Mouse (Mus musculus) C2C12 (cell line): ENCODE data around the gene Rbm8a. TPM values are rescaled to one million over a fixed set of nuclear protein-coding genes. Genes with fewer than 3 reads are reported as not detected.
A peak's percentile ranks its signal among the peaks of the same experiment; 100 is the strongest.

Source experiments
- H3K27me3 ChIP-seq: one replicate; pipeline ENCODE4 v1.6.1; 2011; ENCODE audit not compliant: control insufficient read depth, insufficient read depth, insufficient read length
- H3K36me3 ChIP-seq: one replicate; pipeline ENCODE4 v1.6.1; 2011; ENCODE audit not compliant: control insufficient read depth, insufficient read depth
- H3K4me3 ChIP-seq: one replicate; pipeline ENCODE4 v1.5.1; 2011; ENCODE audit warnings: mild to moderate bottlenecking, control low read depth; ENCODE audit not compliant: poor library complexity, insufficient read depth, severe bottlenecking
- H3K79me2 ChIP-seq: one replicate; pipeline ENCODE4 v1.6.1; 2011; ENCODE audit not compliant: control insufficient read depth, insufficient read depth
- H3K79me3 ChIP-seq: one replicate; pipeline ENCODE4 v1.6.1; 2011; ENCODE audit warnings: low read depth, control low read depth
- H3ac ChIP-seq: one replicate; pipeline ENCODE3; 2011; ENCODE audit warnings: low read depth; ENCODE audit not compliant: control insufficient read depth, insufficient read length
- CEBPB ChIP-seq: IDR thresholded peaks from one replicate; pipeline ENCODE4 v1.6.1; 2011; ENCODE audit warnings: low read depth, mild to moderate bottlenecking, control low read depth, moderate library complexity
- CTCF ChIP-seq: IDR thresholded peaks from one replicate; pipeline ENCODE4 v1.5.1; 2011; ENCODE audit not compliant: control insufficient read depth, insufficient read depth, insufficient read length
- FOSL1 ChIP-seq: IDR thresholded peaks from one replicate; pipeline ENCODE4 v1.8.0; 2011; ENCODE audit warnings: mild to moderate bottlenecking, low read length; ENCODE audit not compliant: poor library complexity, insufficient read depth, severe bottlenecking
- MAX ChIP-seq: IDR thresholded peaks from one replicate; pipeline ENCODE4 v1.6.1; 2011; ENCODE audit warnings: mild to moderate bottlenecking, control low read depth
- MYOD1 ChIP-seq: IDR thresholded peaks from one replicate; pipeline ENCODE4 v1.6.1; 2011; ENCODE audit warnings: low read depth; ENCODE audit not compliant: control insufficient read depth, insufficient read length
- MYOG ChIP-seq: IDR thresholded peaks from one replicate; pipeline ENCODE4 v1.6.1; 2011; ENCODE audit not compliant: control insufficient read depth, insufficient read length; ENCODE audit errors: extremely low read depth
- USF1 ChIP-seq: IDR thresholded peaks from one replicate; pipeline ENCODE4 v1.6.1; 2011; ENCODE audit warnings: low read depth, mild to moderate bottlenecking, control low read depth, moderate library complexity
- polyA plus RNA-seq: library from polyadenylated mRNA; unstranded; fragments of >200 nt; fragmentation: generic; extraction: Trizol; gene quantifications from one replicate; pipeline ENCODE4 v1.2.1, GENCODE M21; 2012; ENCODE audit warnings: missing spikeins

The Rbm8a gene
- polyA plus RNA-seq, 1 experiment = 80.3 TPM

- Histone ChIP-seq H3K36me3 (peaks cover 40% of the 10 kb centered on the region), H3K79me3 (peaks cover 18% of the 10 kb centered on the region)
- TF ChIP-seq CEBPB (no peak), MYOD1 (no peak), MYOG (no peak), USF1 (no peak), FOSL1 (no peak), MAX (no peak), CTCF (no peak)
Observed at GRCm38 (mm10) chr3:96636448-96636847, 6.7 kb downstream of the Rbm8a start.

GRCm38 (mm10) chr3:96639219-96639618 is 9.5 kb downstream of the Rbm8a start:
- Histone ChIP-seq H3K79me2 (peaks cover 13% of the 10 kb centered on the region), H3K4me3 (no peak overlapping the region), H3K79me3 (peaks cover 9% of the 10 kb centered on the region), H3ac (no peak overlapping the region), H3K27me3 (no peaks in the 10 kb centered on the region), H3K36me3 (peaks cover 26% of the 10 kb centered on the region)
- TF ChIP-seq CTCF (peak; percentile 46), USF1 (no peak)

More at GRCm38 (mm10) chr3:96636448-96636847, 6.7 kb downstream of the Rbm8a start:
- peaks cover 30% of the 10 kb centered on the region for H3K79me2 ChIP-seq
- H3K27me3 ChIP-seq = no peaks in the 10 kb centered on the region
- peak overlapping the region; percentile 54 for H3ac ChIP-seq
- H3K4me3 ChIP-seq = peak overlapping the region; percentile 68

- TF ChIP-seq MYOG (no peak), CTCF (peak; percentile 38)
- H3K36me3 ChIP-seq = peaks cover 16% of the 10 kb centered on the region
- no peaks in the 10 kb centered on the region for H3K27me3 ChIP-seq
- H3K79me3 ChIP-seq = no peaks in the 10 kb centered on the region
- no peak within 1 kb of the TSS for H3ac ChIP-seq
- no peak within 1 kb of the TSS for H3K4me3 ChIP-seq
- no peaks in the 10 kb centered on the region for H3K79me2 ChIP-seq
Observed at GRCm38 (mm10) chr3:96645018-96645649, 15.4 kb downstream of the Rbm8a start, which contains the start of gene Itga10. Gene Itga10 (plus strand): TSS chr3:96645584.

- Histone ChIP-seq H3K36me3 (peaks cover 12% of the 10 kb centered on the region), H3K79me3 (no peaks in the 10 kb centered on the region), H3K27me3 (no peaks in the 10 kb centered on the region), H3ac (no peak overlapping the region), H3K79me2 (no peaks in the 10 kb centered on the region), H3K4me3 (no peak overlapping the region)
- TF ChIP-seq MAX = no peak
- TF ChIP-seq FOSL1 = no peak
- no peak for TF ChIP-seq MYOG
- TF ChIP-seq CTCF = no peak
Observed at GRCm38 (mm10) chr3:96647365-96647764, 17.6 kb downstream of the Rbm8a start.

GRCm38 (mm10) chr3:96660901-96661300 is 31.2 kb downstream of the Rbm8a start:
- no peaks in the 10 kb centered on the region for H3K79me2 ChIP-seq
- no peak overlapping the region for H3ac ChIP-seq
- H3K79me3 ChIP-seq = no peaks in the 10 kb centered on the region
- no peak overlapping the region for H3K4me3 ChIP-seq
- no peaks in the 10 kb centered on the region for H3K27me3 ChIP-seq
- TF ChIP-seq FOSL1 = no peak
- no peak for TF ChIP-seq USF1
- TF ChIP-seq MYOG = no peak
- no peak for TF ChIP-seq MYOD1
- TF ChIP-seq MAX = no peak
- TF ChIP-seq CEBPB = no peak
- TF ChIP-seq CTCF = no peak
- no peaks in the 10 kb centered on the region for H3K36me3 ChIP-seq

- Histone ChIP-seq H3K36me3 (no peaks in the 10 kb centered on the region), H3ac (peak overlapping the region; percentile 48), H3K79me2 (no peaks in the 10 kb centered on the region), H3K27me3 (no peaks in the 10 kb centered on the region), H3K4me3 (no peak overlapping the region), H3K79me3 (no peaks in the 10 kb centered on the region)
- TF ChIP-seq USF1 (no peak), FOSL1 (no peak), CTCF (no peak), MAX (no peak), CEBPB (no peak), MYOG (no peak), MYOD1 (no peak)
Observed at GRCm38 (mm10) chr3:96662731-96663316, 33.1 kb downstream of the Rbm8a start.
